Mouse (Mus musculus) cerebellum, adult 9-11 months (tissue): ENCODE measurements around the gene Stat5b.
A peak's percentile ranks its signal among the peaks of the same experiment; 100 is the strongest.

ENCODE experiments used
- DNase-seq: peaks from one replicate; pipeline ENCODE4 v3.0.0; 2022

Gene Stat5b

DNA sequence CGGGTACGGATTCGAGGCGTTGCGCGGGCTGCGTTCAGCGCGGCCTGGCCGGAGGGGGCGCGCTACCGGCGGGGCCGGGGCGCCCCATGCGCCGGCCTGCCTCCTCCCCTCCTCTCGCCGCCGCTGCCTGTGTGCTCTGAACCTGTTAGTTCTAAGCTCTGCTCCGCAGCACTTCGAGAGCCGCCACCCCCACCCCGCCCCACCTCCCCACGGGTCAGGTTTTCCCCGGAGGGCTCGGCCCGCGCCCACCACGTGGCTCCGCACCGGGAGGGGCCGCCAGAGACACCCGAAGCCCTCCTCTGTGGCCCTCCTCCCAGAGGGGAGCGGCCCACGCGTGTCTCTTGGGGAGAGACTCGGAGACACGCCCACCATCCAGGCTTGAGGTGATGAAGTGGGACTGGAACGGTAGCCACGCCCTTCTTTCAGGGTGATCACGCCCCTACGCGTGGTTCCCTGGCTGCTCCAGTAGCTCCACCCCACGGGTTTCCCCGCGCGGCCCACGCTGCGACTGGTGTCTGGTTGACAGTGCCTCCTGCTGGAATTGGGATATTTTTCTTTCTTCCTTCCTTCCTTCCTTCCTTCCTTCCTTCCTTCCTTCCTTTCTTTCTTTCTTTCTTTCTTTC is 90.8 kb downstream of the Stat5b start, which contains the start of gene Kcnh4:
Gene Kcnh4, minus strand, starts transcription at position 332 of the 623 bp plus-strand sequence.
- DNase-seq, result peak; percentile 66

DNA sequence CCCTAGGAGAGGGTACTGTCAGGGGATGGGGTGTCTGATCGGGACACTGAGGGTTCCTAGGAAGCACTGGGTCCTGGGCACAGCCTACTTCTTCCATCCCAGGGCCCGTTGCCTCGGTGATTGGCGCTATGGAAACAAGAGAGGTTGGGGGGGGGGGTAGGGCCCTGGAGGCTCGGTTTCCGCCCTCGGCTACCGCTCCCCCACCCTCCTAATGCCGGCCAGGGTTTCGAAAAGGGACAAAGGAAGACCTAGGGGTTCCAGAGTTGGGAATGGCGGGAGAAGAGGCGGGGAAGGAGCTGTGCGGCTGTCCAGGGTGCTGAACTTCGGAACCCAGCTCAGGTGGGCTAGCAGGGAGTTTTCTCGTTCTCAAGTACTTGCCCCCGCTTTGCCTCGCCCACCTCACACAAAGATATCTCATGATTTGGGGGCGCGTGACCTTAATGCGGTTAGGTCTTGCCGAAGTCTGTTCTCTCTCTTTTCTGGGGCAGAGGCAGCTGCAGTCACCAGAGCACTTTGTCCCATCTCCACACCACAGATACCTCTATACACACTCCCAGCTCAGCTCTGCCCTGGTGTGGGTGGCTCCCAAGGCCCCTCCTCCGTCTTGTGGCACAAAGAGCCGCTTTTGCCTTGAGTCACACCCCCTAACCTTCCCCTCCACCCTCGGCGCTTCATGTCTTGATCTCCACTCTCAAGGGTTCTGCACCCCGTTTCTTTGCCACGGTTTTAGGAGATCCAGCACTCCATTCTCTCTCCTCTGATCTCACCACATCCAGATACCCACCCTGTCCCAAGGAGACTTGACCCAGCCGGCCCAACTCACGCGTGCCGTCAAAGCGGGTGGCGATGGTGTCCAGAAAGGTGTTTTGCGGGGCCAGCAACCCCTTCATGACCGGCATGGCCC is 91.6 kb downstream of the Stat5b start:
- no peak for DNase-seq

DNA sequence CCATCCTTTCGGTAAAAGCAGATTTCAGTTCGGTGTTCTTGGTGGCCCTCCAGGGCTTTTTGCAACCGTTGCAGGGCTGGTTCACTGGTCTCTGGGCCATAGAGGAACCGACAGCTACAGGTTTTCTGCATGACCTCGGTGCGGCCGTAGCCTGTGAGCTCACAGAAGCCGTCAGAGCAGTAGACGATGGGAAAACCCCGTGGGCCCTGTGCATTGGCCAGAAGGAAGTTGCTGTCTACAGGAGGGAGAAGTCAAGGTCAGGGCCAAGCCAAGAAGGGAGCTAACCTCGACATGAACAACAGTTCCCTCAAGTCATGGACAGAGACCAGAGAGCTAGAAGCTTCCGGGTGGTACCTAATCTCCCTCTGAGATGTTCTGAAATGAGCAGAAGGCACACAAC is 93.0 kb downstream of the Stat5b start:
- DNase-seq, result no peak

DNA sequence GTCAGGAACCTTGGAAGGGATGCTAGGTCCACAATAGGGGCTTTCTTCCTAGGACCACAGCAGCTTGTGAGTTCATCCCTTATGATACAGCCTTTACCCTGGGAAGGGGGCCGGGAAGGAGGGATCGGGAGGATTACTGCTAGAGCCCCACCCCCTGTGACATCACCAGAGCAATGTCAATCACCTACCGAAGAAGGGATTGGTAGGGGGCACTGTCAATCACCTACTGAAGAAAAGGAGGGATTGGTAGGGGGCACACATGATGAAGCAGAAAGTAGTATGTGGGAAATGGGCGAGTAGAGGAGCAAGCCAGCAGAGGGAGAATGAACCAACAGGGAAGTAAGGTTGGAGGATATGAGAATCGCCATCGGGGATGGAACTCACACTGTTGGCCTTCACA is 94.0 kb downstream of the Stat5b start:
- no peak for DNase-seq

DNA sequence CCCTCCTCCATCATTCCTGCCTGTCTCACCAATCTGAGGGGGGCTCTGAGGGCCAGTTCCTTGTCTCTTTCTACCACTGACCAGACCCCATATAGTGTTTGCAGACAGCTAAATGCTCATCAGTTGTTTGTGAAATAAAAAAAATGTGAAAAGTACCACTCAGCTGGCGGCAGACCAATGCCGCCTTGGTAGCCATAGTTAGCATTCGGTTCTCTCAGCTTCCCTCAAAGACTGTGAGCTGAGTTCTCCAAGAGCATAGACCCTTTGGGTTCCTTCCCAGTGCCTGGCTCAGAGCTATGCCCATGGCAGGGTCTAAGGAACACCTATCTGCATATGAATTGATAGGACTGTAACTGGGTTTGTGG is 95.8 kb downstream of the Stat5b start:
- DNase-seq, result no peak

DNA sequence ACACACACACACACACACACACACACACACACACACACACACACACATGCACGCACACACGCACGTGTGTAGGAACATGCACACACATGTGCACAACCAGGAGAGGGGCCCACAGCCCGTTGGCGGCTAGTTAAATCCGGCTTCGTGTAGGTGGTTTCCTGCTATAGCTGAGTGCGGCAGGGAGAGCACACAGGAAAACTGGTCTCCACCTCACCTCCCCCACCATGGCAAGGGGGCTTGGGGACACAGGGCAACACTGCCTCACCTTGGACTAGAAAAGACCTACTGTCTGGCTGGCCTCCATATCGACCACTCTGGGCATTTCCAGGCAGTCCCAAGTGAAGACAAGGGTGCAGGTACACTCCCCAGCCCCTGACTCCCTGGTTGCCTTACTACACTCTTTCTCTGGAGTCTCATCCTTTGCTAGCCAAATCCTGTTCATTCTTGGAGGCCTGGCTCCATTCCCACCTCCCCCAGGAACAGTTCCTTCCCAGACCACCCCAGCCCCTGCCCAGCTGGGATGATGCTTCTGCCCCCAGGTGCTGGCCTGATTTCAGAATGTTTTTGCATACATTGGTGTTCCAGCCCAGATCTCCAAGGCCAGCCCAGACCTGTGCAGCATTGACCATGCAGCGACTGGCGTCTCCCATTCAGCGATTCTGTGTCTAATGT is 96.4 kb downstream of the Stat5b start:
- DNase-seq, result no peak

DNA sequence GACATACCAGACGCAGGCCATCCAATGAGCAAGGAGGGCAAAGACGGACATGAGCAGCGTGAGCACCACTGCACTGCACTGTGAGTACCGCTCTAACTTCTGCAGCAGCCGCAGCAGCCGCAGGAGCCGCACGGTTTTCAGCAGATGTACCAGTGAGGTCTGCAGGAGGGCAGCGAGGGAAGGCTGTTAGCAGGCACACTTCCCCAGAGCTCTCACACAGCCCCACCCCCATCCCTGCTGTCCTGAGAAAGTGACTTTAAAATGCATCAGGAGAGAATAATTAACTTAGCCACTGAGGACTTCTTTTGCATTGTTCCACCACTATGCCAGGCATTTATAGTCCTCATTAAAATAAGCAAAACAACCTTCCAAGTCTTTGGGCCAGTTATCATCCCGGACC is 98.2 kb downstream of the Stat5b start:
- DNase-seq, result no peak

DNA sequence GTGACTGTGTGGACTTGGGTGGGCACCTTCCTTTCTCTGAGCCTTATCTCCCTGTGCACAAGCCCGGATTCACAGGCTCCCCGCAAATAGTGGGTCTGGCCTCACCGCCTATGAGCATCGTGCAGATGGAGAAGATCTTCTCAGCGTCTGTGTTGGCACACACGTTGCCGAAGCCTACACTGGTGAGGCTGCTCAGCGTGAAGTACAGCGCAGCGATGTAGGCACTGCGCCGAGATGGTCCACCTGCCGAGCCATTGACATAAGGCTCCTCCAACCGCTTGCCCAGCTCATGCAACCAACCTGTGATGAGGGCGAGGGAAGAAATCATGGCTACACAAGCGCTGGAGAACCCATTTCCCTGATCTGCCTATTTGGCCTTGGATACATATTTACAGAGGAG is 100.4 kb downstream of the Stat5b start:
- no peak for DNase-seq

DNA sequence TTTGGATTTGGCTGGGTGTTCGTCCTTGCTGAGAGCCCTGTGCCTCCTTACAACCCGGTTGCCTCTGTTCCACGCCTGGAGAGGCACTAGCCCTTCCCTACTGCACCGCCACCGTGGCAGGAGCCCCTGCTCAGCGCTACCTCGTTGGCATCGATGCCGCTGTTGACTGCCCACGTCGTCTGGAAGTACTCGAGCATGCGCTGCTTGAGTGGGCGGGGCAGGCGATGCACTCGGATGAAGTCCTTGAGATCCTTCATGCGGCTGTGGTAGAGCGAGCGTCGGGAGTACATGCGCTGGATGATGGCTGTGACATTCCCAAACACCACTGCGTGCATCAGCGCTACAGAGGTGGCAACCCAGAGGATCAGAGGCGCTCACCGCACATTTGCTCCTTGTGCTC is 101.1 kb downstream of the Stat5b start:
- no peak for DNase-seq

DNA sequence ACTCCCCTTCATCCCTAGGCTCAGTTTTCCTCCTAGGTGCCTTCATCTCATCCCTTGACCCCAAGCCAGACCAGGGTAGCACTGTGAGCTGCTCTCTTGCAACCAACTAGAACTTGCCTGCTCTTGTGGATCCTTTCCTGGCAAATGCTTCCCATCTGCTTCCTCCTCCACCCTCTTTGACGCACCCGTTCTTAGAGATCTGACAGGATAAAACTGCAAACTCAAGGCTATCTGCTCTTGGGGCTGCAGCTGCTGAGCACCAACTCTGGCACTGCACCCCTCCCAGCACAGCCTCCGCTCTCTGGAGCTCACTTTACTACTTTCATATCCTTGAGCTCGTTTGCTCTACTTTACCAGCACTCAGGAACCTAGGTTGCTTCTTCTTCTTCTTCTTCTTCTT is 101.9 kb downstream of the Stat5b start:
- DNase-seq, result no peak

DNA sequence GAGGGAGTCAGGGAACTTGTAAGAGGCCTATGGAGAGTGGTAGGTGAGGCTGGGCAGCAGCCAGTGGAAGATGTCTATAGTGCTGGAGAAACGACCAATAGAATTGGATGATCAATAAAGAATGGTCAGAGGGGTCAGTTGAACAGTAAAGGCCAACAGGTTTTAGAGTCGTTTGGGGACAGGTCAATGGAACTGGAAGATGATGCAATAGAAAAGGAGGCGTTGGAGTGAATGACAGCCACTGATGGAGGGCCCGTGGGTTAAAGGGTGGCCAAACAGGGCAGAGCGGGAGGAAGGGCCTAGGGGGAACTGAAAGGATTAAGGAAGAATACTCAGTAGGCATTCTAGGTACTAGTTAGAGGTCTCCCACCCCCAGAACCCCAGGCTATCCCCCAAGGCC is 103.4 kb downstream of the Stat5b start:
- no peak for DNase-seq

DNA sequence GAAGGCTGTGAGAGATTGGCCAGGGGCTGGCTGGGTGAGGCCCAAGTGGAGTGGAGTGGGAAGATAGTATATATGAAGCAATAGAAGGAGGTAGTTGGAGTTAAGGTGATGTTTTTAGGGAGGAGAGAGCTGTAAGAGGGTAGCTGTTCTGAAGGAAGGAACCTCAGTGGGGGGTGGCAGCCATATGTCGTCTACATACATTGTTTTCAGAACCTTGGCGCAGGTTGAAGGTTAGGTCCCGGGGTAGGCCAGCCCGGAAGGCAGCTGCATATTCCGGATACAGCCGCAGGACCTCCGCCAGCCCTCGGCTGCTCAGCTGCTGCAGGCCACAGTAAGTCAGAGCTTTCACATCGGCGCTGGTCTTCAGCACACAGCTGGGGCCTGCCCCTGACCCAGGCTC is 104.0 kb downstream of the Stat5b start:
- no peak for DNase-seq

DNA sequence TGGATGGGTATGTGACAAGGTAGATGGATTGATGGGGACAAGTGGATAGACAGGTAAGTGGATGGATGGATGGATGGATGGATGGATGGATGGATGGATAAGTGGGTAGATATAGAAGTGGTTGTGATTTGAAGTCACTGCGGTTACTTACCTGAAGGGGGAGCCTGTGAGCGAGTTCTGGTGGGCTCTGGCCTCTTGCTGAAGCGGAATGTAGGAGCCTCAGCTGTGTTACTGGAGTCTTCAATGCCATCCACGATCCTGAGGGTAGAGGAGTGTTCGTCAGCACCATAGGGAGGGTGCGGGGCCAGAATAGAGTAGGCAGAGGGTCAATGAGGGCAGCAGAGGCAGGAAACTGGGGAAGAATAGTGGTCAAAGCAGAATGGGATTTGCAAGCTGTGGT is 105.4 kb downstream of the Stat5b start:
- DNase-seq, result peak; percentile 62

DNA sequence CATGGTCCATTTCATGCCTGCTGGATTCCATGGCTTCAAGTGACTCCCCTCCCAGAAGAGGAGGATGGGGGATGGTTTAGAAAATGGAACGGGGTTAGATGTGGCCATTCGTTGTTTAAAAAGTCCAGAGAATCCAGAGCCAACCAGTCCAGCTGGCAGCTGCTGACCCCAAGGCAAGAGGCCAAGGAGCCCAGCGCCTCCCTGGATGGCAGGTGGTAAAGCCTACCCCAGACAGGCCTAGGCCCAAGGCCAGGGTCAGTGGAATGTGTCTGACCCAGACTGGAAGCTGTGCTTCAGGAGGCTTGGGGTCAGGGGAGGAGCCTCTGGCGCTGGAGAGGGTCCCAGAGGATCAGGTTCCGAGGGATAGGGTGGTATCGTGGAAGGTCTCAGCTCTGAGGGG is 109.2 kb downstream of the Stat5b start:
- DNase-seq, result peak; percentile 59

DNA sequence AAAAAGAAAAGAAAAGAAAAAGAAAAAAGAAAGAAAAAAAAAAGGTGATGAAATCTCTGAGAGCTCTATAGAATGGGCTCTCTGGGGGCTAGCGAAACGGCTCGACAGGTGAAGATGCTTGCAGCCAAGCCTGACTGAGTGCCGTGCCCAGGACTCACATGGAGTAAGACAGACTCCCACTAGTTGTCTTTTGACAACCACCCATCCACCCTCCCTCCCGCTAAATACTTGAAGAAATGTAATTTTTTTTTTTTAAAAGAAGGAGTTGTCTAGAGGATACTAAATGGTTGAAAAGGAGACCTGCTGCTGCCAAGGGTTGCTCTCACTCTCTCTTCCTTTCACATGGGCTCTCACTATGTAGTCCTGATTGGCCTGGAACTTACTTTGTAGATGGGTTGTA is 111.8 kb downstream of the Stat5b start:
- peak; percentile 55 for DNase-seq

DNA sequence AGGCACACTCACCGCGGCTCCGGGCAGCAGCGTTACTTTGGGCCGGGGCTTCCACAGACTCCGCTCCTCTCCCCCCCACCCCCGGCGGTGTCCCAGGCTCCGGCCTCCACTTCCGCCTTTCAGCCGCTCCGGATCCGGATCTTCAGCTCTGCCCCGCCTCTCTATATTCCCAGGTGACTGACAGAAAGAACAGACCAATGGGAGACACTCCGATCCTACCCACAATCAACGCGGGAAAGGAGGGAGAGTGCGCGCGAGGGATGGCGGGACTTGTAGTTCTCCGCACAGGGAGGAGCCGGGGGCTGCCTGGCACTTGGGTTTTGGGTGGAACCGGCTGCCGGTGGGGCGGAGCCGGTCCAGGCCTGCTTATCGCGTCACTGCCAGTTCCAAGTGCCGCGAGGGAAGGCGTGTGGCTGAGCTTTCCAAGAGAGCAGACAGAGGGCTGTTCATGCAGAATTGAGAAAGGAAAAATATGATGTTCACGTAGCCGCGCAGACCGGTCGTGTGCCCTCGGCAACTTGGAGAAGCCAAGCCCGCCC is 112.4 kb downstream of the Stat5b start, which contains the start of gene Rab5c:
Gene Rab5c, minus strand, starts transcription at position 150 of the 539 bp plus-strand sequence.
- DNase-seq, result peak; percentile 100

DNA sequence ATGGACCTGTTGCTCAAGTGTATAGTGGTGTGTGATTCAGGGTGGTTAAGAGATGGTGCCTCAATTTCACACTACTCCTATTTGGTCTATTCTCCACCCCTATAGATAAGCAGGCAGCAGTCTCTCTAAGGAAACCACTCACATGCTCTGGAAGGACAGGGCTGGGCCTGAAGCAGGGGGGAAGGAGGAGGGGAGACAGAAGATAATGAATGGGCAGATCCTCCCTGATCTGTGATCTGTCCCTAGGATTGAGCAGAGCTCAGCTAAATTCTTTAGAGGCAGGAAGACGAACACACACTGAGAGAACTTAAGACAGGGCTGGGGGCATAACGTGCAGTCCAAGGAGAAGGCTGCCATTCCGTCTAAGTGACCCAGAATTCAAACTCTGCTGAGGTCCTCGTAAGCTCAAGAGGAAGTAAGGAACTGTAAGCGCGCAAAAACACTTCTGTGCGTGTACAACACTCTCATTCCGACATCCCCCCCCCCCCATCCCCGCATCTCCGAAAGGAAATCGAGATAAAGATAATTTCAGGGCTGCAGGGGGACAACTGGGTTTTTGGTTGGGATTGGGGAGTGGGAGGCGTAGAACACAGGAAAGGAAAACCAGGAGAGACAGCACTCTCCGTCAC is 113.3 kb downstream of the Stat5b start:
- DNase-seq, result no peak

DNA sequence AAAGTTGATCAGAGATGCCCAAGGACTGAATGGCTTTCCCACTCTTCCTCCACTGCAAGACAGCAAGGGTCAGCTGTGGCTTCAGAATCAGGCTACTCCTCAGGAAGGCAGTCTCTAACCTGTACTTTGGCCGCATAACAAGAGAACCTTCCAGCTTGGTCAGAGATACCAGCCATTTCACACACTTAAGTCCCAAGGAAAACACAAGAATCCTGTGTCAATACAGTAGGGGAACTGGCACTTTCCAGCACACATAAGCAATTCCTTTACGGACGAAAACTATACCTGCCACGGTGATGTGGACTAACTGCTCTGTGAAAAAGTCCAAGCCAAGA is 113.8 kb downstream of the Stat5b start:
- no peak for DNase-seq

DNA sequence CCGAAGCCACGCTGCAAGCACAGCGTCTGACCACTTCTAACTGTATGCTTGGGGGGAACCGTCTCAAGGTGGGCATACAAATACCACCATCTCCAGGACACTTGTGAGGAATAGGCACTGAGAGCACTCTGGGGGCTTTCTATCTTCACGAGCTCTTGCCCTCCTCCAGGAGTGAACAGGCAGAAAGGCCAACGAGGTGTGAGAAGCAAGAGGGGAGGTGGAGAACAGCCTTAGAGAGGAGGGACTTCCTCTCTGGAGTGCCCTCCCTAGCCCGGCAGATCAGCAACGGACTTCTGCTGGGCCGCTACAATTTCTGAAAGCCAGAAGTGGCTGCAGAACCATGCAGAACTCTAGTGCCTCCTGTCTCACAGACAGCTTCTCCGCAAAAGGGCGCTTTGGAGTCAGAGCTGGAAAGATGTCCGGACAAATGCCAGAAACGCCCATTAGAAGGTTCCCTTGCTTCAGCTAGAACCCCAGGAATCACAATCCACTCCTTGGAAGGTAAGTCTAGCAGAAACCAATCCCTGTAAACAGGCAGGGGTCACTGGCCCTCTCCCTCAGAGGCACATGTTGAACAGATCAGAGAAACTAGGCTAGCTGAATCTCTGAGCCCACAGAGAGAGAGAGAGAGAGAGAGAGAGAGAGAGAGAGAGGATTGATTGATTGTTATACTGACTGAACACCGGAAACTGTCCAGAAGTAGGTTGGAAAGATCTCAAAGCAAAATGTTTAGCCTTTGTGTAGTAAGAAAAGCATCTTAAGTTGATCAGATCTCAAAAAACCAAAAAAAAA is 114.4 kb downstream of the Stat5b start:
- no peak for DNase-seq

DNA sequence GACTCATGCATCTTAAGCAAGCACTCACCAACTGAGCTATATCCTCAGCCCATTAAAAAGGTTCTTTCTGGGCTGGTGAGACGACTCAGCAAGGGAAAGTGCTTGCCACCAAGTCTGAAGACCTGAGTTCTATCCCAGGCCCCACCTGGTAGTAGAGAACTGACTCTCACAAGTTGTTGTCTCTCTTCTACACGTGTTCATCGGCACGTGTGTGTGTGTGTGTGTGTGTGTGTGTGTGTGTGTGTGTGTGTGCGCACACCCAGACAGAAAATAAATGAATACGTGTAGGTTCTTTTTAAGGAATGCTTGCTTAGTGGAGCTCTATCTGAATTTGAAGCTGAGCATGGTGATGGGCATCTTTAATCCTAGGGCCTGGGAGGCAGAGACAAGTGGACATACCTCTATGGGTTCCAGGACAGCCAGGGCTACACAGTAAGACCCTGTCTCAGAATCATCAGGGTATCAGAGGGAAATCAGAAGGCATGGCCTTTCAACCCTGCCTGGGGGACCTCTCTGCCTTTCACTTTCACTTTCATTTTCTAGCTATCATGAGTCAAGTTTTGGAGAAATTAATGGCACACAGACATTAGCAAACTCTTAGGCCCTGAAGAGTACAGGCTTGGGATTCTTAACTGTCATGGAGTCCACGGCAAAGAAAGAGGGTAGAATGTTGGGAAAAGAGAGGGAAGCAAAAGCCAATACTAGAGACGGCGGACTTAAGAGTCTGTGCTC is 115.2 kb downstream of the Stat5b start:
- DNase-seq, result no peak
